Mouse (Mus musculus) kidney, adult 8-10 months (tissue): ENCODE data around the gene F3.

ENCODE experiments used
- DNase-seq, 2 experiments: peaks; one replicate each; pipeline ENCODE4 v3.0.0; 2022

F3 gene

GRCm38 (mm10) chr3:121710894-121711531, 12.3 kb upstream of the F3 start:
- no peak for DNase-seq

GRCm38 (mm10) chr3:121712222-121712621, 11.1 kb upstream of the F3 start:
- DNase-seq: no peak

GRCm38 (mm10) chr3:121713151-121713701, 10.1 kb upstream of the F3 start:
- no peak for DNase-seq

GRCm38 (mm10) chr3:121713816-121714215, 9.5 kb upstream of the F3 start:
- DNase-seq: peak; percentile 21 to 52

GRCm38 (mm10) chr3:121714461-121714860, 8.9 kb upstream of the F3 start:
- DNase-seq: no peak

GRCm38 (mm10) chr3:121715336-121715735, 8.0 kb upstream of the F3 start:
- DNase-seq: no peak

GRCm38 (mm10) chr3:121715741-121716459, 7.4 kb upstream of the F3 start:
- DNase-seq: no peak

- no peak for DNase-seq
Observed at GRCm38 (mm10) chr3:121716480-121716879, 6.9 kb upstream of the F3 start.

GRCm38 (mm10) chr3:121718679-121719078, 4.7 kb upstream of the F3 start:
- DNase-seq: no peak

GRCm38 (mm10) chr3:121719701-121720100, 3.6 kb upstream of the F3 start:
- DNase-seq: no peak

GRCm38 (mm10) chr3:121720801-121721690, 2.3 kb upstream of the F3 start:
- no peak for DNase-seq

GRCm38 (mm10) chr3:121721691-121722070, 1.7 kb upstream of the F3 start:
- DNase-seq: no peak

- no peak for DNase-seq
Observed at GRCm38 (mm10) chr3:121723968-121724524, 709 bp downstream of the F3 start.

GRCm38 (mm10) chr3:121724553-121724952, 1.2 kb downstream of the F3 start:
- DNase-seq: no peak

- DNase-seq: no peak
Observed at GRCm38 (mm10) chr3:121725651-121726050, 2.3 kb downstream of the F3 start.

- no peak for DNase-seq
Observed at GRCm38 (mm10) chr3:121729678-121730077, 6.3 kb downstream of the F3 start.

GRCm38 (mm10) chr3:121735542-121735941, 12.2 kb downstream of the F3 start:
- peak in 1 of 2 experiments; percentile 44 for DNase-seq

- DNase-seq: peak; percentile 83 to 87
Observed at GRCm38 (mm10) chr3:121736025-121736744, 12.8 kb downstream of the F3 start.

- DNase-seq: no peak
Observed at GRCm38 (mm10) chr3:121737453-121737852, 14.1 kb downstream of the F3 start.

GRCm38 (mm10) chr3:121737901-121738300, 14.6 kb downstream of the F3 start:
- no peak for DNase-seq

- DNase-seq: no peak
Observed at GRCm38 (mm10) chr3:121738742-121739342, 15.5 kb downstream of the F3 start.
